ENCODE assay signal across 13 mouse cellular contexts in the genomic region with DNA sequence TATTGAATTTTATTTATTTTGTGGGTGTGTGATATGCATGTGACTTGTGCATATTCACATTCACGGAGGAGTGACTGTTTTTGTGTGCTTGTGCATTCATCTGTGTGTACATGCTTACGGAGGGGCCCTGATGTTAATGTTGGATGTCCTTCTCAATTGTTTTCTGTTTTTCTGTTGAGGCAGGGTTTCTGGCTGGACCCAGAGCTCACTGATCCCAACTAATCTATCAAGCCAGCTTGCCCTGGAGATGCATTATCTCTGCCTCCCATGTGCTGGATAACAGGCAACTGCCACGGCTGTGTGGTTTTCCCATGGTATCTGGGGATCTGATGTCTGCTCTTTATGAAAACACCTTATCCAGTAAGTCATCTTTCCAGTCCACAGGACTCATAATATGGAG.
DNase-seq lines count a peak whose midpoint lies in the region; ATAC-seq and TF ChIP-seq lines count a peak whose summit lies in the region.
"Had no signal": no experiment of that assay in that cellular context is flagged by ENCODE, and none has a peak within 500 bp of the region (broad histone marks: within the 10 kb centered on the region; RNA-seq: fewer than 3 reads in every experiment).

No protein-coding gene starts in this region.

- DNase-seq in forebrain, embryonic 10.5 days (ENCODE audit: extremely low spot score, low spot score), result no peak
- peak; percentile 17 for DNase-seq in 416B (ENCODE audit: low read depth)
- peak; percentile 7 for DNase-seq in hindbrain, embryonic 11.5 days (ENCODE audit: low spot score)
- no peak for DNase-seq in layer of hippocampus, adult 2 months (ENCODE audit: low spot score in 2 of 2)
- DNase-seq in testis, postnatal 14 days (ENCODE audit: low spot score), result no peak
- DNase-seq: adrenal gland, postnatal 10 days; cerebellum, adult 11-12 months had no signal

- H3K27me3 ChIP-seq in forebrain, embryonic 12.5 days, result no peaks in the 10 kb centered on the region
- H3K27me3 ChIP-seq in forebrain, embryonic 10.5 days (ENCODE audit: poor library complexity, severe bottlenecking), result no peaks in the 10 kb centered on the region
- H3K27me3 ChIP-seq in hindbrain, embryonic 11.5 days (ENCODE audit: control insufficient read depth, insufficient read depth, low read length), result no peaks in the 10 kb centered on the region
- no peaks in the 10 kb centered on the region for H3K27me3 ChIP-seq in liver, embryonic 15.5 days
- H3K27me3 ChIP-seq: embryonic facial prominence, embryonic 12.5 days; limb, embryonic 15.5 days had no signal

- no peak overlapping the region for H3K27ac ChIP-seq in forebrain, embryonic 12.5 days
- no peak overlapping the region for H3K27ac ChIP-seq in forebrain, embryonic 10.5 days
- H3K27ac ChIP-seq in hindbrain, embryonic 11.5 days (ENCODE audit: low read depth, low read length), result no peak overlapping the region
- no peak overlapping the region for H3K27ac ChIP-seq in liver, embryonic 15.5 days (replicated peaks)
- no peak overlapping the region for H3K27ac ChIP-seq in layer of hippocampus, adult 2 months
- H3K27ac ChIP-seq: embryonic facial prominence, embryonic 12.5 days; limb, embryonic 15.5 days had no signal

- no peaks in the 10 kb centered on the region for H3K36me3 ChIP-seq in forebrain, embryonic 12.5 days (replicated peaks)
- H3K36me3 ChIP-seq in forebrain, embryonic 10.5 days (replicated peaks), result no peaks in the 10 kb centered on the region
- H3K36me3 ChIP-seq in hindbrain, embryonic 11.5 days (ENCODE audit: control insufficient read depth, insufficient read depth, low read length), result no peaks in the 10 kb centered on the region
- H3K36me3 ChIP-seq in liver, embryonic 15.5 days (replicated peaks), result no peaks in the 10 kb centered on the region
- H3K36me3 ChIP-seq: embryonic facial prominence, embryonic 12.5 days; limb, embryonic 15.5 days had no signal

- H3K4me2 ChIP-seq in forebrain, embryonic 12.5 days, result peak overlapping the region; percentile 31; the same call in 1 of the 2 replicates
- no peak overlapping the region for H3K4me2 ChIP-seq in hindbrain, embryonic 11.5 days (replicated peaks; ENCODE audit: low read depth, low read length)
- no peak overlapping the region for H3K4me2 ChIP-seq in liver, embryonic 15.5 days

- H3K4me1 ChIP-seq in forebrain, embryonic 12.5 days, result 0 out of 2 replicates have a peak, but pooled peaks cover 8% of the 10 kb centered on the region
- H3K4me1 ChIP-seq in forebrain, embryonic 10.5 days, result peaks cover 10% of the 10 kb centered on the region
- H3K4me1 ChIP-seq in hindbrain, embryonic 11.5 days (replicated peaks; ENCODE audit: control insufficient read depth, insufficient read depth, low read length), result no peaks in the 10 kb centered on the region
- H3K4me1 ChIP-seq in liver, embryonic 15.5 days (replicated peaks), result no peaks in the 10 kb centered on the region
- H3K4me1 ChIP-seq: embryonic facial prominence, embryonic 12.5 days; limb, embryonic 15.5 days had no signal

- no peak overlapping the region for H3K4me3 ChIP-seq in forebrain, embryonic 12.5 days (replicated peaks)
- no peak overlapping the region for H3K4me3 ChIP-seq in forebrain, embryonic 10.5 days
- no peak overlapping the region for H3K4me3 ChIP-seq in hindbrain, embryonic 11.5 days (ENCODE audit: low read depth, low read length)
- no peak overlapping the region for H3K4me3 ChIP-seq in liver, embryonic 15.5 days (replicated peaks)
- H3K4me3 ChIP-seq in layer of hippocampus, adult 2 months, result no peak overlapping the region
- H3K4me3 ChIP-seq: embryonic facial prominence, embryonic 12.5 days; limb, embryonic 15.5 days had no signal

- 28% methylated on average over 3 of the region's 3 CpGs for WGBS in forebrain, embryonic 12.5 days
- 49% methylated on average over 3 of the region's 3 CpGs for WGBS in forebrain, embryonic 10.5 days
- WGBS in hindbrain, embryonic 11.5 days, result 46% methylated on average over 3 of the region's 3 CpGs
- WGBS in liver, embryonic 15.5 days (ENCODE audit: insufficient replicate concordance), result 22% methylated on average over 3 of the region's 3 CpGs

- peak; percentile 39; the same call in 1 of the 2 replicates for ATAC-seq in forebrain, embryonic 12.5 days (ENCODE audit: low FRiP score)
- peak; percentile 56; the same call in 1 of the 2 replicates for ATAC-seq in hindbrain, embryonic 11.5 days (ENCODE audit: low FRiP score)
- peak; percentile 40; the same call in 1 of the 2 replicates for ATAC-seq in liver, embryonic 15.5 days (ENCODE audit: insufficient read depth)
- ATAC-seq in inflammation-experienced regulatory T-cells, adult 6 months, result no peak
- ATAC-seq: intestine, postnatal 0 days had no signal

- no peaks in the 10 kb centered on the region for H3K9me3 ChIP-seq in forebrain, embryonic 12.5 days
- H3K9me3 ChIP-seq in forebrain, embryonic 10.5 days, result no peaks in the 10 kb centered on the region
- no peaks in the 10 kb centered on the region for H3K9me3 ChIP-seq in hindbrain, embryonic 11.5 days (ENCODE audit: control insufficient read depth, low read length)
- no peaks in the 10 kb centered on the region for H3K9me3 ChIP-seq in liver, embryonic 15.5 days (replicated peaks)
- H3K9me3 ChIP-seq: embryonic facial prominence, embryonic 12.5 days; limb, embryonic 15.5 days had no signal

- no peak for TF ChIP-seq CTCF in layer of hippocampus, adult 2 months (conservative IDR thresholded peaks at IDR 0.05)

- no peak overlapping the region for H3K9ac ChIP-seq in forebrain, embryonic 12.5 days
- no peak overlapping the region for H3K9ac ChIP-seq in hindbrain, embryonic 11.5 days (ENCODE audit: low read depth, low read length)
- H3K9ac ChIP-seq in liver, embryonic 15.5 days, result no peak overlapping the region
- H3K9ac ChIP-seq: embryonic facial prominence, embryonic 12.5 days; limb, embryonic 15.5 days had no signal

Comparison
In these comparisons a context has a peak if more than half of its experiments do, and no peak if none do; other contexts are left out.
1. DNase-seq: peak in 416B (single experiment) and hindbrain, embryonic 11.5 days (single experiment); none in forebrain, embryonic 10.5 days (single experiment), layer of hippocampus, adult 2 months (0 of 2) and testis, postnatal 14 days (single experiment).